Mouse (Mus musculus): ENCODE results near the gene Gm3776.
"Not testable (repeated sequence)": the region's sequence is repeated elsewhere in the genome, so short reads cannot be mapped to it uniquely, and the experiment has no call there.

- TF ChIP-seq CTCF, EP300 (IDR thresholded peaks at IDR 0.05): not testable (repeated sequence)
Observed at GRCm38 (mm10) chr9:78229658-78230057, 27.3 kb upstream of the Gm3776 start.

Data from lung, postnatal 0 days (tissue).